Mouse (Mus musculus) bone marrow macrophage, adult 2 months (primary cell): ENCODE measurements around the gene Fam43b.

Experiments
- CTCF ChIP-seq: IDR thresholded peaks from 2 replicates; pipeline ENCODE4 v1.5.1; 2012; ENCODE audit warnings: low read depth, mild to moderate bottlenecking, low read length, moderate library complexity
- POLR2A ChIP-seq: IDR thresholded peaks from 2 replicates; pipeline ENCODE4 v1.6.1; 2012; ENCODE audit warnings: mild to moderate bottlenecking, low read depth, low read length, borderline replicate concordance

- TF ChIP-seq CTCF (no peak), POLR2A (no peak)
These were observed 18.4 kb upstream of the Fam43b start for GRCm38 (mm10) chr4:138414725-138415124.
